Mouse (Mus musculus): ENCODE data around the gene Ctdsp1.

Gene Ctdsp1

DNA sequence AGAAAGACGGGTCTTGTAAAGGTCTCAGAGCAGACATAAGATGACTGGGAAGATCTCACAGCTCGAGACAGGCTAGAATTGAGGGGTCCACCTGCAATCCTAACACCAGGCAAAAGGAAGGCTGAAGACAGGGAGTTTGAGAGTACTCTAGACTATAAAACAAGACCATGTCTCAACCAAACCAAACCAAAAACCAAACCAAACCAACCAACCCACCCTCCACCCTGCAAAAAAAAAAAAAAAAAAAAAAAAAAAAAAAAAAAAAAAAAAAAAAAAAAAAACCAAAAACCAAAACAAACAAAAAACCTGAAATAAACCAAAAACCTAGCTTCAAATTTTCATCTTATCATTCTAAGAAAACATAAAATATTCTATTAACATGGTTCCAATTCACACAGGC lies 53.2 kb downstream of the Ctdsp1 start:
- DNase-seq (ENCODE audit: extremely low spot score) = no peak

All from embryo, embryonic 9.5 days (tissue).